Mouse (Mus musculus): ENCODE measurements around the gene Fhad1. TPM values are rescaled to one million over a fixed set of nuclear protein-coding genes. Genes with fewer than 3 reads are reported as not detected.
A peak's percentile ranks its signal among the peaks of the same experiment; 100 is the strongest.

The Fhad1 gene
- total RNA-seq, 2 experiments from 2014 or later = 8.6 to 9.7 TPM

GRCm38 (mm10) chr4:141861591-141862295 is 153.1 kb downstream of the Fhad1 start:
- no peak for DNase-seq

- DNase-seq = no peak
Observed at GRCm38 (mm10) chr4:141860246-141860841, 154.5 kb downstream of the Fhad1 start.

- DNase-seq = no peak
Observed at GRCm38 (mm10) chr4:141859351-141859750, 155.5 kb downstream of the Fhad1 start.

GRCm38 (mm10) chr4:141858501-141858900 is 156.4 kb downstream of the Fhad1 start:
- no peak for DNase-seq

- peak; percentile 81 to 83 for DNase-seq
Observed at GRCm38 (mm10) chr4:141857422-141857930, 157.4 kb downstream of the Fhad1 start.

- peak in 1 of 2 experiments; percentile 43 for DNase-seq
Observed at GRCm38 (mm10) chr4:141853437-141853836, 161.4 kb downstream of the Fhad1 start.

GRCm38 (mm10) chr4:141845999-141846398 is 168.9 kb downstream of the Fhad1 start, which contains the start of gene Ctrc:
Gene Ctrc (minus strand): TSS chr4:141846359.
- DNase-seq = no peak

Other genes starting within 250 kb of the Fhad1 start
- 10 to 100 TPM; 43.3 to 45.0 TPM for gene Dnajc16, start 224.2 kb downstream of the Fhad1 start, total RNA-seq (2021)
- 10 to 100 TPM; 19.9 to 21.1 TPM for gene Casp9, start 221.5 kb downstream of the Fhad1 start, total RNA-seq (2021)
- not detected for gene Cela2a, start 188.9 kb downstream of the Fhad1 start, total RNA-seq (2021)
- not detected for gene Ctrc, start 168.7 kb downstream of the Fhad1 start, total RNA-seq (2021)
- gene Efhd2, start 140.2 kb downstream of the Fhad1 start, total RNA-seq (2021) = 100 to 1,000 TPM; 135 to 143 TPM
- gene Tmem51, start 69.2 kb upstream of the Fhad1 start, total RNA-seq (2021) = 1 to 10 TPM; 4.2 TPM
- 10 to 100 TPM; 46.1 to 46.9 TPM for gene Kazn, start 224.3 kb upstream of the Fhad1 start, total RNA-seq (2021)

Data from layer of hippocampus, postnatal 36 days (tissue).